Mouse (Mus musculus) hematopoietic stem cell, adult 5-6 weeks (primary cell): ENCODE data around the gene Lama4. TPM values are rescaled to one million over a fixed set of nuclear protein-coding genes. Genes with fewer than 3 reads are reported as not detected.

Source experiments
- ATAC-seq, 2 experiments: fragments of 125-278 bp in 1 of 2; replicated peaks in 1 of 2; 2 replicates each; pipeline ENCODE4 v1.8.0; 2016 to 2017; ENCODE audit warnings: inconsistent platforms in 2 of 2, mild to moderate bottlenecking in 2 of 2, moderate number of reproducible peaks in 2 of 2, low read depth in 1 of 2, moderate TSS enrichment in 1 of 2; ENCODE audit not compliant: low FRiP score in 2 of 2, poor library complexity in 2 of 2, severe bottlenecking in 2 of 2, insufficient read depth in 1 of 2, low TSS enrichment in 1 of 2
- total RNA-seq: library from RNA; stranded (forward); fragments of 172-1452, 232-1000 nt; gene quantifications from 2 replicates; pipeline ENCODE4 v1.2.3, GENCODE M21; 2017

Gene Lama4
- total RNA-seq, 1 experiment from 2014 or later = 0.74 TPM

DNA sequence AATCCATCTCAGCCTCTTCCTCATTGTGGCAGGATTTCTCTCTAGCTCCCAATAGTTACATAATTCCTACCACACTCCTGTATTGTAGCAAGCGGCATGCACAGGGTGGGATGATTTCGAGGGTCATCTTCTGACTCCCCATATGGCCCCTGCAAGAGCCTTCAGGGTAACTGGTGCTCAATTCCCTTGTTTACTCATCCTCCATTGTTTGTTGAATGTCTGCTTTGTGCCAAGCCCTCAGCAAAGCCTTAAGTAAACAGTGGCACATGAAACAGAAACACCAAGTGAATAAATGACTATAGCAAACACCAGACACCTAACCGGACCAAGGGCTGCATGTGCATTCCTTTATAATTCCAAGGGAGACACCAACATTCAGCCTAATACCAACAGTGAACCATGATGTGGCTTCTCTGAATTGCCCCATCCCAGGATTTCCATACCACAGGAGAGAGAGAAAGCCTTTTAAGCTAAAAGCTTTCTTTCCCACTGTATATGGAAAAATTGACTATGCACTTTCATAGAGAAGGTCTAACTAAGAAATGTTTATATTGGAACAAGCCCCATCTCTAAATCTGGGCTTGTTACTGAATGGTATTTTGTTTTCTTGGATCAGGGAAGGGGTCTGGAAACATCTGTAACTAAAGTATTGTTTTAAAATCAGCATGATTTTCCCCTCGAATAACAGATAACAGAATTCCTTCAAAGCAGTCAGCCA is 19.2 kb downstream of the Lama4 start:
- ATAC-seq = no peak

- no peak for ATAC-seq
Observed at GRCm38 (mm10) chr10:38986053-38986452, 20.7 kb downstream of the Lama4 start.

DNA sequence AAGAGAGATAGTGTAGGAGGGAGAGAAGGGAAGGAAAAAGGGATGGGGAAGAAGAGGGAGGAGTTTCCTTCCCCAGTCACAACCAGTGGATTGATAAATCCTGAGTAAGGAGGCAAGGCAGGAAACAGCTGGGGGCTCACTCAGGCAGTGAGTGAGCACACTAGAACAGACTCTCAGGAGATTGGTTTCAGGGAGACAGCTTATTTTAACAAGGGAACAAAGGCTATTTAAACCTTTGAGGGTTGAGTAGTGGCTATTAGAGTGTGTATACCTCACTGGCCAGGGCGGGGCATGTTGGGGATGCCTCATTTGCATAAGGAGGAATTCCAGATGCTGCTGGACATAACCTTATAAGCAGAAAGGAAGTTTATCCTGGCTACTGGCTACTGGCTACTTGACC is 27.5 kb downstream of the Lama4 start:
- no peak for ATAC-seq

GRCm38 (mm10) chr10:38993632-38994424 is 28.5 kb downstream of the Lama4 start:
- ATAC-seq = no peak

DNA sequence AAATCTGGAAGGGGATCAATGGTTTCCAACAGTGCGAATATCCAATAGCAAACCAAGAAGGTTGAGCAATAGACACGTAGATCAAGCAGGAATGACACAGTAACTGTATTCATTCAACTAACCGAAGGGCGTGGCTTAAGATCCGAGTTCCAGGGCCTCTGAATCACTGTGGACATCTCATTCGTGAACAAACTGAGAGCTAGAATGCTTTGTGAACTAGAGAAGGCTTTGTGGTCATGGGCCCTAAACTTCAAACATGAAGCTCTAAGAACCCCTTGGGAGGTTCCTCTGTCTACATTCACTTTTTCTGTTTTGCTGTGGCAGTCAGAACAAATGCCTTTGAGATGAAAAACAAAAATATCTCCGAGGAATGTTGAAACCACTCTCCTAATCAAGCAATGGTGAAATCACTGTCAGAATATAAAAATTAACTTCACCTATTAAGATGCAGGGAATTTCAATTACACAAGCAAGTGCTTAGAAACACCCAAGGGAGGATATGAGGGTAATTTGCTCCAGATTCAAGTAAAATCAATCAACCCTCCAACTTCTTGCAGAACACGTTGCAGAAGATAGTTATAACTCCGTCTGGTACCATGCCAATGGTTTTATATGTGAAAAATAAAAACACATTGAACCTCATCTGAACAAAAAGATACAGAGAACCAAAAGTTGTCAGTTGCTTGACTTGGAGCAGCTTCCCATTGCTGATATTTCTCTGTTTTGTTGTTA is 29.6 kb downstream of the Lama4 start:
- no peak for ATAC-seq

DNA sequence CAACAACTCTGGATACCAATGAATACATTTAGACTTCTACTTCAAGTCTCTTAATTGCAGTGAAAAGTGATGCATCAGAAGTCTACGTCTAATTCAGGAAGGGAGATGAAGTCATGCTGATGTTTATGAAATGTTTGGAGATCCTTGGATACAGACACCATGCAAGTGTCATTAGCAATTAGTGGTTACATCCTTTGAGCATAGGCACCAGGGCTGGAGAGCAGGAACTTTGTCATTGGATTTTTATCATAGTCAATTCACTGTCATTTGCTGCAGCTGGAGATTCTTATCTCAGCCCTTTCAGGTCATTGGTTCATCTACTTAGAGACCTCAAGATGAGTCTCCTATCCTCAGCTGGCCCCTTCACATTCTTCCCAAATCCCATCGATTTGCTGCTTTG is 30.6 kb downstream of the Lama4 start:
- ATAC-seq = no peak

- no peak for ATAC-seq
Observed at GRCm38 (mm10) chr10:39000951-39001350, 35.6 kb downstream of the Lama4 start.

DNA sequence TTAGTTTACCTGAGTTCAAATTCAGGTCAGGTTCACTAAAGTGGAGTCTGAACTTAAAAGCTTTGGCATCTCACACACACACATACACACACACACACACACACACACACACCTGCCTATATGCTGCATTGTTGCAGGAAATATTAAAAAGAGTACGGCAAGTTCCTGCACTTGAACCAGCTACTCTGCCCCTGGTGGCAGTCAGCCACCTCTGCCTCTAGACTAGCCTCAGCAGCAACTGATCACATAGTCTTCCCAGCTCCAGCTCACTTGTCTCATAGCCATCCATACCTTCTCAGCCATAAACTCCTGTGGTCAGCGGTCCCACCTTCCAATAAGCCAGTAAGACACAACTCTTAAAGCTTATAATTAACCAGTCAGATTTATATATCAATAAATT is 37.2 kb downstream of the Lama4 start:
- ATAC-seq = 0 out of 4 replicates have a peak, but pooled peaks of 1 of the 2 experiments have one; percentile 37

- ATAC-seq = no peak
Observed at GRCm38 (mm10) chr10:39003520-39003919, 38.2 kb downstream of the Lama4 start.

GRCm38 (mm10) chr10:39005494-39005893 is 40.2 kb downstream of the Lama4 start:
- no peak for ATAC-seq

- ATAC-seq = no peak
Observed at GRCm38 (mm10) chr10:39006433-39007105, 41.3 kb downstream of the Lama4 start.

GRCm38 (mm10) chr10:39014836-39015235 is 49.5 kb downstream of the Lama4 start:
- ATAC-seq = no peak

DNA sequence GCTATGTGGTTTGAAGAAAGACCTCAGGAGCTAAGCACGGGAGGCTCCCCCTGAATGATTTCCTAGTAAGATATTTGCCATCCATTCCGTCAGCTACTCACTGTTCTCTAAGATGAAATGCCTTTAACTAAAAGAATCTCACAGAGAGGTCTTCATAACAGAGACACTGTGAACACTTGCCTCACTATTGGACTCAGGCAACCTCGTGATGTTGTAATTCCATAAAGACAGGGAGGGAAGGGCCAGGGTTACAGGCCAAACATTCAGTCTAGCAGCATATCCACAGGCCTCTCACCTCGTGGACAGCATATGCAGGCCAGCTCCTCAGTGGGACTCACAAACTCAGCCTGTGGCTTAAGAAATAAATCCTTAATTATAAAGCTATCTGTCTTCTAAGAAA is 52.7 kb downstream of the Lama4 start:
- ATAC-seq = no peak

DNA sequence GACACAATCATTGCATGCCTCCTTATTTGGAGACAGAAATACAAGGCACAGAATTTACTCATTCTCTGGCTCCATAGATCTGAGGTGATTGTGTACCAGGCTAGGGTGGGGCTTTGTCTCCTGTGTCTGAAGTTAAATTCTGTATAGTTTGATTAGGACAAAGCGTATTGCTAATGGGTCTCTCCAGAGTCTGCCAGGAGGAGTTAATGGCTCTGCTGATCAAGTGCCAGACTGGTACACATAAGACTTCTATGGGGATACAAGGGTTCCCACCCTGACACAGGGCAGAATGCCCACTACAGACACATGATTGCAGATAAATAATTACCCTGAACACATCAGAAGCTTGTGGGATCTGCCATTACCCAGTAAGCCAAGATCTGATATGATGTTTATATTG is 53.3 kb downstream of the Lama4 start:
- no peak for ATAC-seq

GRCm38 (mm10) chr10:39023618-39024256 is 58.4 kb downstream of the Lama4 start:
- peak; percentile 78 to 79 for ATAC-seq

DNA sequence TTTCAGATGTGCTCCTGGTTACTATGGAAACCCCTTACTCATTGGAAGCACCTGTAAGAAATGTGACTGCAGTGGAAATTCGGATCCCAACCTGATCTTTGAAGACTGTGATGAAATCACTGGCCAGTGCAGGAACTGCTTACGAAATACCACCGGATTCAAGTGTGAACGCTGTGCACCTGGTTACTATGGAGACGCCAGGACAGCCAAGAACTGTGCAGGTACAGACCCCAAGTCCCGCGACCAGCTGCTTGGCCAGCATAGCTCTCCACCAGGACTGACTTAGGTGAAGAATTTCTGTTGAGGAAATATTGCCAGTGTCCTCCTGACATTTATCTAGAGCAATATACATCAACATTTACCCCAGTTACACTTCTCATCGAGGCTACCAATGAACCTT is 61.2 kb downstream of the Lama4 start:
- ATAC-seq = no peak

- ATAC-seq = no peak
Observed at GRCm38 (mm10) chr10:39027058-39027457, 61.7 kb downstream of the Lama4 start.
